Mouse (Mus musculus): ENCODE measurements around the gene Nr2c2ap.

Gene Nr2c2ap
- long read RNA-seq, experiment 1, transcript Nr2c2ap-201 (5 exons, 1,161 nt), result major isoform, 8 of 15 reads
- long read RNA-seq, experiment 1, partial matches to known transcripts, result 0 of 15 reads
- long read RNA-seq, experiment 1, other reads (novel, unspliced or antisense), result 4 of 15 reads
- long read RNA-seq, experiment 2, transcript Nr2c2ap-201 (5 exons, 1,161 nt), result major isoform, 10 of 20 reads
- long read RNA-seq, experiment 2, partial matches to known transcripts, result 2 of 20 reads
- long read RNA-seq, experiment 2, other reads (novel, unspliced or antisense), result 6 of 20 reads

GRCm38 (mm10) chr8:70131166-70131883 is at the start of gene Nr2c2ap:
Gene Nr2c2ap, plus strand, starts transcription at chr8:70131333.
- intact Hi-C loops (cut with DNase I), result no loop called here

GRCm38 (mm10) chr8:70081976-70082375 is 49.2 kb upstream of the Nr2c2ap start:
- intact Hi-C loops (cut with DNase I), result no loop called here

- intact Hi-C loops (cut with DNase I), result no loop called here
These were observed 47.8 kb upstream of the Nr2c2ap start, which contains the start of gene Hapln4 for GRCm38 (mm10) chr8:70083285-70083684. Gene Hapln4, plus strand, starts transcription at chr8:70083457.

- intact Hi-C loops (cut with DNase I), result no loop called here
These were observed 46.7 kb upstream of the Nr2c2ap start for GRCm38 (mm10) chr8:70084191-70085065.

- intact Hi-C loops (cut with DNase I), result no loop called here
These were observed 45.0 kb upstream of the Nr2c2ap start for GRCm38 (mm10) chr8:70086151-70086550.

GRCm38 (mm10) chr8:70087237-70087636 is 43.9 kb upstream of the Nr2c2ap start:
- intact Hi-C loops (cut with DNase I), result no loop called here

GRCm38 (mm10) chr8:70087836-70088650 is 43.1 kb upstream of the Nr2c2ap start:
- intact Hi-C loops (cut with DNase I), result no loop called here

GRCm38 (mm10) chr8:70089296-70089960 is 41.7 kb upstream of the Nr2c2ap start:
- intact Hi-C loops (cut with DNase I), result no loop called here

GRCm38 (mm10) chr8:70092786-70093185 is 38.3 kb upstream of the Nr2c2ap start:
- intact Hi-C loops (cut with DNase I), result no loop called here

GRCm38 (mm10) chr8:70099276-70099675 is 31.9 kb upstream of the Nr2c2ap start:
- intact Hi-C loops (cut with DNase I), result no loop called here

- intact Hi-C loops (cut with DNase I), result no loop called here
These were observed 30.9 kb upstream of the Nr2c2ap start for GRCm38 (mm10) chr8:70100241-70100640.

- intact Hi-C loops (cut with DNase I), result no loop called here
These were observed 26.6 kb upstream of the Nr2c2ap start for GRCm38 (mm10) chr8:70104506-70104905.

GRCm38 (mm10) chr8:70104922-70105321 is 26.2 kb upstream of the Nr2c2ap start:
- intact Hi-C loops (cut with DNase I), result loop anchor here (5.0 kb wide), 1 partner anchor 62 kb away; no protein-coding TSS in a partner anchor

GRCm38 (mm10) chr8:70110451-70110850 is 20.7 kb upstream of the Nr2c2ap start:
- intact Hi-C loops (cut with DNase I), result no loop called here

- intact Hi-C loops (cut with DNase I), result no loop called here
These were observed 19.8 kb upstream of the Nr2c2ap start for GRCm38 (mm10) chr8:70111192-70111795.

- intact Hi-C loops (cut with DNase I), result no loop called here
These were observed 18.6 kb upstream of the Nr2c2ap start for GRCm38 (mm10) chr8:70112401-70113016.

- intact Hi-C loops (cut with DNase I), result no loop called here
These were observed 16.6 kb upstream of the Nr2c2ap start for GRCm38 (mm10) chr8:70114488-70114887.

GRCm38 (mm10) chr8:70114892-70115291 is 16.2 kb upstream of the Nr2c2ap start:
- intact Hi-C loops (cut with DNase I), result no loop called here

- intact Hi-C loops (cut with DNase I), result no loop called here
These were observed 13.5 kb upstream of the Nr2c2ap start for GRCm38 (mm10) chr8:70117611-70118010.
